Mouse (Mus musculus) kidney, adult 2 months (tissue): ENCODE data around the gene Tm4sf19.
A peak's percentile ranks its signal among the peaks of the same experiment; 100 is the strongest.

Source experiments
- CTCF ChIP-seq: fragments of 200-500 bp; conservative IDR thresholded peaks from 2 replicates; pipeline ENCODE4 v1.5.1; 2011; ENCODE audit warnings: low read depth, mild to moderate bottlenecking, control low read depth, low read length, moderate library complexity, mixed read lengths; ENCODE audit not compliant: insufficient read depth, insufficient read length
- POLR2A ChIP-seq: fragments of 200-500 bp; IDR thresholded peaks from one replicate; pipeline ENCODE4 v1.6.1; 2011; ENCODE audit warnings: low read depth, low read length, control low read depth

DNA sequence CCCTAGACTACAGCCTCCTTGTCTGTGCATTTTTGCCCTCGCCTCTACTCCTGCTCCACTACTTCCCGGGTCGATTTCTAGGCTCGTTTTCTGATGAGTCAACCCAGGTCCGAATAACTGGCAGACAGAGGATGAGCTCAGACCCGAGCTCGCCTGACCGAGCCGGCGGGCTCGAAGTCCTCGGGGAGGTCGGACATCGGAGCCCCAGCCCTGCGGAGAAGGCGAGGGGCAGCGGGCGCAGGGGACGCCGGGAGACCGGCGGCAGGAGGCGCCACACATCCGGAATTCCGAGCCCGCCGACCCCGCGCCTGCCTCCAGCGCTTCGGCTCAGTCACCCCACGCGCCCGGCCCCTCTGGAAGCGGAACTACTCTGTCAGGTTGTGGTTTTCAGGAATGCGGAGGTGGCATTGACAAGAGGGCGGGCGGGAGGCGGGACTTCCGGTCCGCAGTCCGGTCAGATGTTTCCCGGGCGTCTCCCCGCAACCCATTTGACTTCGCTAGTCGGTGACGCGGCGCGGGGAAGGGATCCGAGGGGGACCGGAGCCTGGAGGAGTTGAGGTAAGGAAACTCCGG is 30.3 kb downstream of the Tm4sf19 start, which contains the start of gene Pcyt1a:
- TF ChIP-seq POLR2A (peak; percentile 56), CTCF (0 out of 2 replicates have a peak, but pooled peaks have one; percentile 9)
